Mouse (Mus musculus): ENCODE measurements at regions not wholly inside any gene's neighbourhood (a gene's known extent, or its start where the extent isn't known, plus 50 kb on each side); places are given as distances from the start of the nearest gene placed in this dataset.

GRCm38 (mm10) chr2:50535085-50535878, 238.7 kb upstream of the Mmadhc start:
- no peak for TF ChIP-seq TCF12 (IDR thresholded peaks at IDR 0.05; ENCODE audit: insufficient read depth, poor library complexity, severe bottlenecking)
- TF ChIP-seq POLR2A (IDR thresholded peaks at IDR 0.05; ENCODE audit: insufficient read length, low read depth), result no peak
- TF ChIP-seq USF1 (IDR thresholded peaks at IDR 0.05; ENCODE audit: low read depth), result no peak
- no peak for TF ChIP-seq MAX (IDR thresholded peaks at IDR 0.05; ENCODE audit: low read depth)
- TF ChIP-seq SRF (IDR thresholded peaks at IDR 0.05; ENCODE audit: control insufficient read depth, insufficient read length, low read depth), result no peak
- no peak for TF ChIP-seq POLR2AphosphoS2 (IDR thresholded peaks at IDR 0.05; ENCODE audit: insufficient read length, low read depth)
- no peak for TF ChIP-seq MYOG (IDR thresholded peaks at IDR 0.05; ENCODE audit: control insufficient read depth in 1 of 3, insufficient read depth in 1 of 3, insufficient read length in 2 of 3, low read depth in 2 of 3)

Data from myocyte (in vitro differentiated cells).